ENCODE assay signal across 8 mouse cellular contexts in genomic region chr8:104339229-104339982, GRCm38 (mm10). TPM values are rescaled to one million over a fixed set of nuclear protein-coding genes. Genes with fewer than 3 reads are reported as not detected.
DNase-seq lines count a peak whose midpoint lies in the region; ATAC-seq and TF ChIP-seq lines count a peak whose summit lies in the region.

Cmtm3 (plus strand) TSS chr8:104339410.

- no peak for TF ChIP-seq EP300 in liver, postnatal 0 days (IDR thresholded peaks at IDR 0.05; ENCODE audit: low read depth)

- WGBS in heart, embryonic 13.5 days = 20% methylated on average over 18 of the region's 18 CpGs
- 15% methylated on average over 16 of the region's 18 CpGs for WGBS in kidney, postnatal 0 days
- WGBS in liver, postnatal 0 days (ENCODE audit: insufficient replicate concordance) = 28% methylated on average over 16 of the region's 18 CpGs

- peak within 1 kb of the TSS; percentile 94 for H3K27ac ChIP-seq in heart, embryonic 13.5 days (replicated peaks)
- peak within 1 kb of the TSS; percentile 90; the same call in 1 of the 2 replicates for H3K27ac ChIP-seq in kidney, postnatal 0 days
- H3K27ac ChIP-seq in liver, postnatal 0 days (ENCODE audit: low read depth) = peak within 1 kb of the TSS; percentile 85

- H3K27me3 ChIP-seq in heart, embryonic 13.5 days (replicated peaks) = no peaks in the 10 kb centered on the region
- no peaks in the 10 kb centered on the region for H3K27me3 ChIP-seq in kidney, postnatal 0 days (ENCODE audit: insufficient read depth, low read length)
- no peaks in the 10 kb centered on the region for H3K27me3 ChIP-seq in liver, postnatal 0 days (ENCODE audit: insufficient read depth, low read length)

- H3K9ac ChIP-seq in heart, embryonic 13.5 days = peak within 1 kb of the TSS; percentile 96
- H3K9ac ChIP-seq in kidney, postnatal 0 days (ENCODE audit: low read depth, low read length) = peak within 1 kb of the TSS; percentile 83
- H3K9ac ChIP-seq in liver, postnatal 0 days (replicated peaks) = peak within 1 kb of the TSS; percentile 69

- TF ChIP-seq CTCF in kidney, postnatal 0 days (IDR thresholded peaks at IDR 0.05; ENCODE audit: low read depth) = no peak
- TF ChIP-seq CTCF in liver, postnatal 0 days (IDR thresholded peaks at IDR 0.05; ENCODE audit: low read depth) = no peak

- H3K4me1 ChIP-seq in heart, embryonic 13.5 days = peaks cover 45% of the 10 kb centered on the region
- 0 out of 2 replicates have a peak, but pooled peaks cover 12% of the 10 kb centered on the region for H3K4me1 ChIP-seq in kidney, postnatal 0 days (replicated peaks; ENCODE audit: insufficient read depth, low read length)
- peaks cover 5% of the 10 kb centered on the region for H3K4me1 ChIP-seq in liver, postnatal 0 days (ENCODE audit: insufficient read depth)

- H3K36me3 ChIP-seq in heart, embryonic 13.5 days = peaks cover 8% of the 10 kb centered on the region
- no peaks in the 10 kb centered on the region for H3K36me3 ChIP-seq in kidney, postnatal 0 days (ENCODE audit: insufficient read depth, low read length)
- no peaks in the 10 kb centered on the region for H3K36me3 ChIP-seq in liver, postnatal 0 days (replicated peaks; ENCODE audit: insufficient read depth, low read length)

- no peaks in the 10 kb centered on the region for H3K9me3 ChIP-seq in heart, embryonic 13.5 days
- no peaks in the 10 kb centered on the region for H3K9me3 ChIP-seq in kidney, postnatal 0 days (replicated peaks; ENCODE audit: low read length)
- H3K9me3 ChIP-seq in liver, postnatal 0 days (ENCODE audit: low read length) = no peaks in the 10 kb centered on the region

- ATAC-seq in heart, embryonic 13.5 days (ENCODE audit: extremely low read depth, insufficient number of reproducible peaks, low FRiP score, low TSS enrichment) = no peak
- no peak for ATAC-seq in kidney, postnatal 0 days (replicated peaks; ENCODE audit: low FRiP score, low read depth)
- no peak for ATAC-seq in liver, postnatal 0 days

- H3K4me3 ChIP-seq in heart, embryonic 13.5 days = peak within 1 kb of the TSS; percentile 78
- H3K4me3 ChIP-seq in kidney, postnatal 0 days (replicated peaks; ENCODE audit: low read depth, low read length) = peak within 1 kb of the TSS; percentile 67
- H3K4me3 ChIP-seq in liver, postnatal 0 days (ENCODE audit: low read depth, low read length) = peak within 1 kb of the TSS; percentile 51

- peak; percentile 46 to 59 for DNase-seq in urinary bladder, postnatal 4 days (ENCODE audit: low spot score in 2 of 2)
- no peak for DNase-seq in urinary bladder, postnatal 10 days (ENCODE audit: low spot score)
- DNase-seq in embryo, embryonic 11 days = peak; percentile 18
- peak; percentile 66 for DNase-seq in kidney, postnatal 0 days (ENCODE audit: low spot score)
- peak; percentile 16 for DNase-seq in liver, postnatal 0 days
- peak; percentile 34 for DNase-seq in skeletal muscle tissue, adult 2 months (ENCODE audit: low read depth, low spot score)
- DNase-seq in cerebellum, adult 11 months = no peak

- H3K4me2 ChIP-seq in heart, embryonic 13.5 days = peak within 1 kb of the TSS; percentile 83
- peak within 1 kb of the TSS; percentile 87 for H3K4me2 ChIP-seq in kidney, postnatal 0 days (ENCODE audit: low read length)
- H3K4me2 ChIP-seq in liver, postnatal 0 days (ENCODE audit: low read depth, low read length) = peak within 1 kb of the TSS; percentile 78

RNA-seq across cellular contexts. Expression of gene Cmtm3, which starts in this region (rescaled TPM):
- polyA plus RNA-seq in heart, embryonic 13.5 days (2015; fragmentation: Nextera tagmentation; extraction: Ambion mirVana) = 95.9 and 100 TPM in 2 replicates
- polyA plus RNA-seq in kidney, postnatal 0 days (2015; fragmentation: Nextera tagmentation; extraction: Ambion mirVana) = 125 and 132 TPM in 2 replicates
- 24.9 and 25.0 TPM in 2 replicates for polyA plus RNA-seq in liver, postnatal 0 days (2015; fragmentation: Nextera tagmentation; extraction: Ambion mirVana)

Comparison
In these comparisons a context has a peak if more than half of its experiments do, and no peak if none do; other contexts are left out.
1. DNase-seq: peak in urinary bladder, postnatal 4 days (2 of 2), embryo, embryonic 11 days (single experiment), kidney, postnatal 0 days (single experiment), liver, postnatal 0 days (single experiment) and skeletal muscle tissue, adult 2 months (single experiment); none in urinary bladder, postnatal 10 days (single experiment) and cerebellum, adult 11 months (single experiment).
2. Peak in every context shown above with its lines, with median percentiles within 50 percentile points of each other: H3K27ac ChIP-seq, H3K4me2 ChIP-seq, H3K4me3 ChIP-seq and H3K9ac ChIP-seq.